Mouse (Mus musculus) liver, embryonic 14.5 days (tissue): Measurements from ENCODE around the gene Plin5. TPM values are rescaled to one million over a fixed set of nuclear protein-coding genes. Genes with fewer than 3 reads are reported as not detected.

Experiments
- ATAC-seq: fragments of 200-750 bp; cut with Nextera tagmentation; 2 replicates; pipeline ENCODE4 v1.8.0; 2017; ENCODE audit warnings: moderate number of reproducible peaks, mild to moderate bottlenecking, moderate library complexity; ENCODE audit not compliant: insufficient read depth
- DNase-seq, 3 experiments: peaks; one replicate each; pipeline ENCODE4 v3.0.0-alpha.2; 2012 to 2013; ENCODE audit warnings: low read depth in 3 of 3, low spot score in 3 of 3
- H3K27ac ChIP-seq: fragments of 300-500 bp; sonication (generic); 2 replicates; pipeline ENCODE4 v1.5.1; 2014; ENCODE audit warnings: moderate library complexity, mild to moderate bottlenecking, control low read depth, inconsistent platforms
- H3K27me3 ChIP-seq: fragments of 300-500 bp; sonication (generic); 2 replicates; pipeline ENCODE4 v1.6.1; 2014; ENCODE audit warnings: mild to moderate bottlenecking, low read length, moderate library complexity; ENCODE audit not compliant: control insufficient read depth, insufficient read depth
- H3K36me3 ChIP-seq: fragments of 300-500 bp; sonication (generic); replicated peaks from 2 replicates; pipeline ENCODE4 v1.6.1; 2014; ENCODE audit warnings: low read depth; ENCODE audit not compliant: control insufficient read depth, insufficient read depth
- H3K4me1 ChIP-seq, 2 experiments: fragments of 200-500 bp in 1 of 2; fragments of 300-500 bp in 1 of 2; sonication (generic) in 1 of 2; replicated peaks; 2 replicates each; pipeline ENCODE4 v1.6.1; 2012 to 2014; ENCODE audit warnings: antibody characterized with exemption in 1 of 2, inconsistent platforms in 1 of 2, low read length in 1 of 2; ENCODE audit not compliant: control insufficient read depth in 2 of 2, insufficient read depth in 2 of 2
- H3K4me2 ChIP-seq: fragments of 300-500 bp; sonication (generic); 2 replicates; pipeline ENCODE4 v1.6.1; 2014; ENCODE audit warnings: low read depth, mild to moderate bottlenecking, control low read depth, moderate library complexity
- H3K4me3 ChIP-seq, 2 experiments: fragments of 200-500 bp in 1 of 2; fragments of 300-500 bp in 1 of 2; sonication (generic) in 1 of 2; 2 replicates each; pipeline ENCODE4 v1.5.1; 2012 to 2014; ENCODE audit warnings: low read depth in 2 of 2, low read length in 2 of 2, mild to moderate bottlenecking in 2 of 2, control low read depth in 1 of 2, inconsistent platforms in 1 of 2, moderate library complexity in 1 of 2; ENCODE audit not compliant: insufficient read depth in 1 of 2
- H3K9ac ChIP-seq: fragments of 300-500 bp; sonication (generic); replicated peaks from 2 replicates; pipeline ENCODE4 v1.6.1; 2014; ENCODE audit warnings: mild to moderate bottlenecking, control low read depth, moderate library complexity
- H3K9me3 ChIP-seq: fragments of 300-500 bp; sonication (generic); 2 replicates; pipeline ENCODE4 v1.6.1; 2016; ENCODE audit warnings: low read length, mixed read lengths; ENCODE audit not compliant: control insufficient read depth
- CTCF ChIP-seq: IDR thresholded peaks from 2 replicates; pipeline ENCODE4 v1.5.1; 2016; ENCODE audit warnings: antibody characterized with exemption, low read depth, control low read depth
- EP300 ChIP-seq: IDR thresholded peaks from 2 replicates; pipeline ENCODE4 v1.6.1; 2016; ENCODE audit warnings: antibody characterized with exemption, low read depth
- WGBS: fragments of 180-500 bp; shearing (Covaris S2); extraction: QIAGEN DNeasy Blood & Tissue Kit; methylation state at CpG from one replicate; pipeline ENCODE4 v1.1.7; 2014; ENCODE audit not compliant: insufficient replicate concordance; 5-methylcytosine and 5-hydroxymethylcytosine counted together
- polyA plus RNA-seq, 2 experiments: library from polyadenylated mRNA; depleted of rRNA in 1 of 2; stranded (reverse) in 1 of 2; unstranded in 1 of 2; fragments of >200 nt; fragmentation: Nextera tagmentation in 1 of 2; extraction: Ambion mirVana in 1 of 2; gene quantifications; 2 replicates each; pipeline versions ENCODE4 v1.2.1 to v1.2.3; 2012 to 2014

Plin5 gene
- polyA plus RNA-seq, 2 experiments: 0.11 to 0.34 TPM

DNA sequence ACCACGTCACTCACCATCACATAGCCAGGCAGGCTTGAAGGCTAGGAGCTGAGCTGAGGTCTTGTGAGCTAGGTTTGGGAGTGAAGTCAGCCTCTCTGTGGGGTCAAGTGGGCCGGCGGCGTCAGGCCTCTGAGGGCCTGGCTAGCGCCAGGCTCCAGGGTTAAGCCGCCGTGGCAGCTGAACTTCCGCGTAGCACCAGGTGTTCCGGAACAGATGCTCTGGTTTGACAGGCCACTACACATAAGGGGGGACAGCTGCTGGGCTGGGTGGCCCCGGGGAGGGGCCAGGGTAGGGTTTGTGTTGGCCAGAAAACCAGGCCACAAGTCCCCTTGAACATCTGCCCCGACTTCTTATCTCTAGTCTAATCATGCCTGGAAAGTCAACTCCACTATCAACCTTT, 30.0 kb upstream of the Plin5 start:
- whole genome bisulfite sequencing: 55% methylated on average over 12 of the region's 12 CpGs
- Histone ChIP-seq H3K36me3 (no peaks in the 10 kb centered on the region), H3K4me2 (no peak overlapping the region), H3K4me1 (no peaks in the 10 kb centered on the region), H3K9me3 (no peaks in the 10 kb centered on the region), H3K27me3 (peaks cover 22% of the 10 kb centered on the region), H3K4me3 (no peak overlapping the region), H3K9ac (no peak overlapping the region), H3K27ac (no peak overlapping the region)
- no peak for TF ChIP-seq EP300
- DNase-seq: no peak
- no peak for ATAC-seq

DNA sequence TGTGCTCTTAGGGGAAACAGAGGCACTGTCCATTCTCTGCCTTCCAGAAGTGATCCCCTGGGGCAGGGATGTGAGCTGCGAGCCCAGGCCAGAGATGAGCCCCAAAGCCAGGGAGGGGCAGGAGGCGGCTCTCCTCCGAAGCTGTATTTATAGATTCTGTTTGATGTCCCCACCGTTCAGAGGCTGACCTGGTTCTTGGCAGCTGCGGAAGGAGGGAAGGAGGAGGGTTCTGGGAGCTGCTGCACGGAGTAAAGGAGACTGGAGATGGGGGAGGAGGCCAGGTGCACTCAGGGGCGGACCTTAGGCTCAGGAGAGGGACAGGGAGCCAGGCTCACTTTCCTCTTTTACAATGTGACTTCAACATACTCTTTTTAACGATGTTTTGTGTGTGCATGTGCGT, 28.7 kb upstream of the Plin5 start:
- no peaks in the 10 kb centered on the region; a peak in 1 of 4 replicates for H3K4me1 ChIP-seq
- no peak for DNase-seq
- WGBS: 30% methylated on average over 9 of the region's 9 CpGs
- H3K27me3 ChIP-seq: peaks cover 34% of the 10 kb centered on the region
- TF ChIP-seq EP300: no peak
- no peak for TF ChIP-seq CTCF
- no peak for ATAC-seq
- H3K9ac ChIP-seq: no peak overlapping the region
- H3K4me2 ChIP-seq: no peak overlapping the region
- H3K36me3 ChIP-seq: no peaks in the 10 kb centered on the region
- no peak overlapping the region for H3K27ac ChIP-seq
- H3K4me3 ChIP-seq: no peak overlapping the region
- H3K9me3 ChIP-seq: no peaks in the 10 kb centered on the region

DNA sequence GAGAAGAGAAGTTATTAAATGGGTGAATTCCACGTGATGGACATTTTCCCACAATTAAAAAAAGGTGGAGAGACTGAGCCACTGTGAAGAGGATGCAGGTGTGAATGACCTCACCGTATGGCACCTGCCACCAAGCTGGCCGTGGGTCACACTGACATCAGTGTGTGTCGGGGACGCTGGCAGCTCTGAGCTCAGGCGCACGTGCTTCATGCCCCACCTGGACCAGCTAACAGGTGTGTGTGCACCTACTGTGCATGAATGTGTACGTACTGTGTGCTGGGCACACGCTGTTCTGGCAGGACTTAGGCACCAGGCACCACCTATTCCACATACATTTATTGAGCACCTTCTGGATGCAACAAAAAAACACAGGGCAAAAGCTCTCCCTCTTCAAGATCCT, 27.1 kb upstream of the Plin5 start:
- Histone ChIP-seq H3K27me3 (peaks cover 48% of the 10 kb centered on the region), H3K27ac (no peak overlapping the region), H3K9me3 (no peaks in the 10 kb centered on the region), H3K4me3 (no peak overlapping the region), H3K4me1 (no peaks in the 10 kb centered on the region; a peak in 1 of 4 replicates), H3K4me2 (no peak overlapping the region), H3K9ac (no peak overlapping the region), H3K36me3 (no peaks in the 10 kb centered on the region)
- no peak for DNase-seq
- TF ChIP-seq CTCF: no peak
- no peak for TF ChIP-seq EP300
- ATAC-seq: no peak
- 64% methylated on average over 9 of the region's 9 CpGs for WGBS

DNA sequence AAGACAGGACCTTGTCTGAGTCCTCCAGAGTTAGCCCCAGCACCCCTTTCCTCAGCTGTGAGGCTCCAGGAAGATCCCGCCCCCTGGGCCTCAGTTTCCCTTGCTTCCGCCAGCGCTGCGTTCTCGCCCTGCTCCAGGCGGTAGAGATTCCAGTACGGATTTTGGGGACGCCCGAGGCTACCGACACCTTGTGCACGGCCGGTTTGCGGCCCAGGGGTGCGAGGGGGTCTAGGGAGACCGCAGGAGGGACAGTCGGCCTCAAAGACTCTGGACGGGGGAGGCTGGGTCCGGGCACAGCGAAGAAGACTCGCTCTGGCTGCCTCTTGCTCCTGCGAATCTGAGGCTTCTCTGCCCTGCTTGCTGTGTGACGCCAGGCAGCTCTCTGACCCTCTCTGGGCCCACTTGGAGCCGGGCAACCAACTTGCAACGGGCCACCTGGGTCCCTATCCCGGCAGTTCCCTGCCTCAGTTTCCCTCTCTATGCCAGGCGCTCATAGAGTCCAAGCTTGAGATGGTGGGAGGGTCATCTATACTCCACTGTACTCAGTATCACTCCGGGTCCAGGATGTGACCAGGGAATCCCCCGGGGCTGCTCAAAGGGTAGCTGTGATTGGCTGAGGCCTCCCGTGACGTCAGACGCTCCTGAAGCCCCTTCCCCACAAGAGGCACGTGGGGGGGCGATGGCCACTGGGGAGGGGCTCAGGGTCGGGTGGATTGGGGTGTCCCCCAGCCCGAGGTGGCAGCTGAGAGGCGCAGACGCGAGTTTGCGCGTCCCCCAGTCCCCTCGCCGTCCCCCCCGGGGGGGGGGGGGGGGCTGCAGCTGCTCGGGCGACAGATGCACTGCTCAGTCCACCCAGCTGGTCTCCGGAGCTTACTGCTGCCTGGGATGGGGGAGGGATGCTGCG, 24.6 kb upstream of the Plin5 start:
- Histone ChIP-seq H3K4me1 (no peaks in the 10 kb centered on the region; a peak in 1 of 4 replicates), H3K9ac (no peak overlapping the region), H3K27ac (no peak overlapping the region), H3K27me3 (peaks cover 35% of the 10 kb centered on the region), H3K36me3 (no peaks in the 10 kb centered on the region), H3K4me2 (peak overlapping the region; percentile 44), H3K4me3 (peak overlapping the region in 1 of 2 experiments; percentile 17; a peak in 1 of 4 replicates), H3K9me3 (no peaks in the 10 kb centered on the region)
- ATAC-seq (no peak), DNase-seq (no peak)
- 5% methylated on average over 44 of the region's 47 CpGs for WGBS
- no peak for TF ChIP-seq CTCF

DNA sequence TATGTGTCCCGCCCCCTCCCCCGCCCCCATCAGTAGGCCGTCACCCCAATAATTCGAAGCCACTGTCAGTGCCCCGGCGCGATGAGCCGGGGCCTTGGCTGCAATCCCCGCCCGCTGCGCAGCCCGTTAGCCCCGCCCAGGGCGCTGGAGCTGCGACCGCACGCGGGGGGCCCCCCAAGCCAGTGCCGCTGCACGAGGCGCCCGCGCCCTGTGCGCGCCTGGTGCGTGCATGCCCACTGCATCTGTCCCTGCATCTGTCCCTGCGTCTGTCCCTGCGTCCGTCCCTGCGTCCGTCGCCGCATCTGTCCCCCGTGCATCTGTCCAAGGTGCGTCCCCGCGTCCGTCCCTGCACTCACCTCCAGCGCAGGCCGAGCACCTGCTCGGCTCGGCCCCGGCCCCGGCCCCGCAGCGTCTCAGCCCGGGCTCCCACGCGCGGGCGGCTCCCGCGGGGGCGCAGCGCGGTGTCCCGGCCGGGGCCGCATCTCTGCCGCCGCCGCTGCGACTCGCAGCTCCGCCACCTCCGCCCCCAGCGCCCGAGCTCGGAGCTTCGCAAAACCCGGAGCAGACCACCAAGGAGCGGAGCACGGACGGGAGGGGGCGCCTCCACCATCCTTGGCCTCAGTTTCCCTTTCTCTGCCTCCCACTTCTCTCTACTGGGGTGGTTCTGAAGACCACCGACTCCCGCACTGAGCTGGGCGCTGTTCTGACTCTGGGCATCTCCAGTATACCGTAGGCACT, 22.6 kb upstream of the Plin5 start, which contains the start of gene Sema6b:
TSS of gene Sema6b (minus strand) at position 486 of the 738 bp plus-strand sequence.
- Histone ChIP-seq H3K4me2 (peak within 1 kb of the TSS; percentile 75), H3K4me3 (peak within 1 kb of the TSS; percentile 33 to 57), H3K27ac (no peak within 1 kb of the TSS), H3K9me3 (no peaks in the 10 kb centered on the region), H3K9ac (no peak within 1 kb of the TSS), H3K27me3 (peaks cover 35% of the 10 kb centered on the region), H3K4me1 (peaks cover 0 to under 1% of the 10 kb centered on the region in 2 experiments; a peak in 1 of 4 replicates), H3K36me3 (no peaks in the 10 kb centered on the region)
- WGBS: 2% methylated on average over 78 of the region's 79 CpGs
- ATAC-seq (peak; percentile 65), DNase-seq (no peak)
- TF ChIP-seq EP300: no peak
- TF ChIP-seq CTCF: 0 out of 2 replicates have a peak, but pooled peaks have one; percentile 5
